Mouse (Mus musculus) heart, postnatal 36 days (tissue): ENCODE data around the gene Ksr1. TPM values are rescaled to one million over a fixed set of nuclear protein-coding genes. Genes with fewer than 3 reads are reported as not detected.

Experiments
- DNase-seq, 2 experiments: peaks; one replicate each; pipeline ENCODE4 v3.0.0; 2021 to 2022
- intact Hi-C: fragments of 180-260 bp; cut with DNase I; formaldehyde crosslinking; loops from one replicate; pipeline ENCODE4 v1.15.1; 2025
- total RNA-seq, 2 experiments: library from RNA; stranded (reverse); gene quantifications; 2 replicates each; pipeline ENCODE4 v1.2.3; 2021

The Ksr1 gene
- total RNA-seq, 2 experiments from 2014 or later = 6.6 to 6.7 TPM

- no peak for DNase-seq
- intact Hi-C loops = no loop called here
Observed at GRCm38 (mm10) chr11:79129388-79130356, 16.5 kb downstream of the Ksr1 start.

GRCm38 (mm10) chr11:79128233-79128632 lies 18.0 kb downstream of the Ksr1 start:
- intact Hi-C loops = no loop called here
- DNase-seq = no peak

- intact Hi-C loops = no loop called here
- no peak for DNase-seq
Observed at GRCm38 (mm10) chr11:79126963-79127362, 19.2 kb downstream of the Ksr1 start.

GRCm38 (mm10) chr11:79125775-79126174 lies 20.4 kb downstream of the Ksr1 start:
- DNase-seq = no peak
- intact Hi-C loops = no loop called here

GRCm38 (mm10) chr11:79122556-79122955 lies 23.7 kb downstream of the Ksr1 start:
- no peak for DNase-seq
- intact Hi-C loops = no loop called here

GRCm38 (mm10) chr11:79120087-79120486 lies 26.1 kb downstream of the Ksr1 start:
- no peak for DNase-seq
- intact Hi-C loops = no loop called here

GRCm38 (mm10) chr11:79118918-79119377 lies 27.3 kb downstream of the Ksr1 start:
- no peak for DNase-seq
- intact Hi-C loops = no loop called here

GRCm38 (mm10) chr11:79116665-79117064 lies 29.5 kb downstream of the Ksr1 start:
- intact Hi-C loops = no loop called here
- DNase-seq = no peak

GRCm38 (mm10) chr11:79115659-79116058 lies 30.5 kb downstream of the Ksr1 start:
- DNase-seq = no peak
- intact Hi-C loops = no loop called here

GRCm38 (mm10) chr11:79114061-79114460 lies 32.1 kb downstream of the Ksr1 start:
- intact Hi-C loops = loop anchor here (5.0 kb wide), 1 partner anchor 82 kb away; no protein-coding TSS in a partner anchor
- no peak for DNase-seq

- intact Hi-C loops = loop anchor here (5.0 kb wide), 1 partner anchor 81 kb away; no protein-coding TSS in a partner anchor
- no peak for DNase-seq
Observed at GRCm38 (mm10) chr11:79113397-79113796, 32.8 kb downstream of the Ksr1 start.

GRCm38 (mm10) chr11:79112559-79113302 lies 33.5 kb downstream of the Ksr1 start:
- intact Hi-C loops = loop anchor here (5.0 kb wide), 1 partner anchor 80 kb away; no protein-coding TSS in a partner anchor
- no peak for DNase-seq

GRCm38 (mm10) chr11:79111864-79112558 lies 34.2 kb downstream of the Ksr1 start:
- intact Hi-C loops = loop anchor here (5.0 kb wide), 1 partner anchor 80 kb away; no protein-coding TSS in a partner anchor
- DNase-seq = no peak

GRCm38 (mm10) chr11:79110446-79110845 lies 35.8 kb downstream of the Ksr1 start:
- intact Hi-C loops = loop anchor here (5.0 kb wide), 1 partner anchor 78 kb away; no protein-coding TSS in a partner anchor

GRCm38 (mm10) chr11:79107934-79108333 lies 38.3 kb downstream of the Ksr1 start:
- intact Hi-C loops = loop anchor here (5.0 kb wide), 1 partner anchor 34 kb away; no protein-coding TSS in a partner anchor
- DNase-seq = no peak

More at GRCm38 (mm10) chr11:79110446-79110845, 35.8 kb downstream of the Ksr1 start:
- DNase-seq = no peak

- no peak for DNase-seq
- intact Hi-C loops = loop anchor here (5.0 kb wide), 1 partner anchor 37 kb away; no protein-coding TSS in a partner anchor
Observed at GRCm38 (mm10) chr11:79104998-79105397, 41.2 kb downstream of the Ksr1 start.

- intact Hi-C loops = no loop called here
- DNase-seq = no peak
Observed at GRCm38 (mm10) chr11:79104538-79104937, 41.7 kb downstream of the Ksr1 start.

GRCm38 (mm10) chr11:79104096-79104495 lies 42.1 kb downstream of the Ksr1 start:
- DNase-seq = no peak
- intact Hi-C loops = no loop called here

- DNase-seq = no peak
- intact Hi-C loops = no loop called here
Observed at GRCm38 (mm10) chr11:79103461-79103869, 42.7 kb downstream of the Ksr1 start.

GRCm38 (mm10) chr11:79102280-79102679 lies 43.9 kb downstream of the Ksr1 start:
- intact Hi-C loops = no loop called here
- DNase-seq = no peak
